Mouse (Mus musculus): Measurements from ENCODE around the gene Ppfia1. TPM values are rescaled to one million over a fixed set of nuclear protein-coding genes. Genes with fewer than 3 reads are reported as not detected.

Gene Ppfia1
- 34.0 and 37.7 TPM in 2 replicates for polyA plus RNA-seq (2012; rRNA removed)

- DNase-seq (ENCODE audit: low read depth), result no peak
These were observed at the start of gene Ppfia1 for GRCm38 (mm10) chr7:144553237-144554122. Ppfia1 (minus strand) TSS chr7:144553729.

DNA sequence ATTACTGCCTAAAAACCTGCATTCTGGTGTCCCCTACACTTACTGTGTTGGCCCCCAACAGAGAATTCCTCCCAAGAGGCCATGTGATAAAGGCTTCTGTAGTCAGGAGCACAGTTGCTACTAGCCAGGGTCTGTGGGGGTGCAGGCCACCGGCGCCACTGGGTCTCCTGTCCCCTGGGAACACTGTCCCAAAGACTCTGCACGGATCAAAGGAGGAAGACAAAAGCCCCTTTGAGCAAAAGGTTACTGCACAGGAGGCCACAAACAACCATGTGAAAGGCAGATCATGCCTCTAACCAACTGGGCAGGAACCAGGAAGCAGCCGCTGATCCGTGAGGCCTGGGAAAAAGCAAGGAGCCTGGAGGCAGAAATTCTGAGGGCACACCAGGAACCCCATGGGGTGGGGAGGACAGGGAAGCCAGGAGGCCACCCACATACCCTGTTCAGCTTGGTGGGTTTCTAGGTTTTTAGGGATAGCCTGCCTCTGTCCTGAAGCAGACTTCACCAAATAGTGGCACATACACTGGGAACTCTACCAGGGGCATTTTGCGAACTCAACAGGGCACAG, 46.9 kb upstream of the Ppfia1 start:
- no peak for DNase-seq (ENCODE audit: low read depth)

GRCm38 (mm10) chr7:144589508-144589907, 36.0 kb upstream of the Ppfia1 start:
- DNase-seq (ENCODE audit: low read depth), result no peak

DNA sequence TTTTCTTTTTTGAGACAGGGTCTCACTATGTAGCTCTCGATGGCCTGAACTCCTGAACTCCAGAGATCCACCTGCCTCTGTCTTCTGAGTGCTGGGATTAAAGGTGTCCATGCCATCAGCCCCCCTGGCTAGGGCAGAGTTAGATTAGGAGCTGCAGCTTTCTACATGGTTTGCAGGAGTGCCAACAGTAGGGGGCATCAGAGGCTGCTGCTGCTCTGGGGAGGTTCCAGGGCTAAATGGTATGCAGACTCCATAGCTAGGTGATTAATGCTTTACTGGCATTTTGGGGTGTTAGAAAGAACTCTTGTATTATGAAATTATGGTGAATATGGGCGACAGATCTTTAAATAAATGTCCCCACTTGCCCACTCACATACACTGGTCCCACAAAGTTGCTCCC, 33.8 kb upstream of the Ppfia1 start:
- DNase-seq (ENCODE audit: low read depth), result no peak

DNA sequence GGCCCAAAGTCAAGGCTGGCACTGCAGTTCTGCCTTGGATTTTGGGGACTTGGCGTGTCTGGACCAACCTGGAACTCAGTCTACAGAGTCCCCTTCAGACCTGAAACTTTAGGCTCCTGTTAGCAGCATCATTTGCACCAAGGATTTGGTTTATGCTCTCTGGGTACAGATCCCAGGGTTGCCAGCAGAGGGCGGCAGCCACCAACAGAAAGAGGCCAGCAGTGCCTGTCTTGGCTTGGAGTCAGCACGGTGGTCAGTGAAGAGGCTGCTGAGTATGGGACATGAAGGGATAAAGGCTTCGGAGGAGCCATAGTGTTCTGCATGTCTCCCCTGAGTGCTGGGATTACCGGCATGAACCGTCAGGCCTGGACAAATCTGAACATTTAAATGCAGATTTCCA, 32.1 kb upstream of the Ppfia1 start:
- DNase-seq (ENCODE audit: low read depth), result no peak

DNA sequence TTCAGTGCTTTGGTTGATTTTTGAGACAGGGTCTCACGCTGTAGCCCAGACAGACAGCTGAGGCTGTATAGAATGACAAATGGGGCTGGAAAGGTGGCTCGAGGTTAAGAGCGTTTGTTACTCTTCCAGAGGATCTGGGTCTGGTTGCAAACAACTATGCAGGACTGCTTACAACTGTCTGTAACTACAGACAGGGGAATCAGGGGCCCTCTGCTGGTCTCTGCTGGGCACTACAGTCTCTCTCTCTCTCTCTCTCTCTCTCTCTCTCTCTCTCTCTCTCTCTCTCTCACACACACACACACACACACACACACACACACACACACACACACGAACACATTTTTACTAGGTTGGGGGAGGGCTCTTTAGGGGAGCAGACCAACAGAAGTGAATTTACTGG, 30.1 kb upstream of the Ppfia1 start:
- no peak for DNase-seq (ENCODE audit: low read depth)

DNA sequence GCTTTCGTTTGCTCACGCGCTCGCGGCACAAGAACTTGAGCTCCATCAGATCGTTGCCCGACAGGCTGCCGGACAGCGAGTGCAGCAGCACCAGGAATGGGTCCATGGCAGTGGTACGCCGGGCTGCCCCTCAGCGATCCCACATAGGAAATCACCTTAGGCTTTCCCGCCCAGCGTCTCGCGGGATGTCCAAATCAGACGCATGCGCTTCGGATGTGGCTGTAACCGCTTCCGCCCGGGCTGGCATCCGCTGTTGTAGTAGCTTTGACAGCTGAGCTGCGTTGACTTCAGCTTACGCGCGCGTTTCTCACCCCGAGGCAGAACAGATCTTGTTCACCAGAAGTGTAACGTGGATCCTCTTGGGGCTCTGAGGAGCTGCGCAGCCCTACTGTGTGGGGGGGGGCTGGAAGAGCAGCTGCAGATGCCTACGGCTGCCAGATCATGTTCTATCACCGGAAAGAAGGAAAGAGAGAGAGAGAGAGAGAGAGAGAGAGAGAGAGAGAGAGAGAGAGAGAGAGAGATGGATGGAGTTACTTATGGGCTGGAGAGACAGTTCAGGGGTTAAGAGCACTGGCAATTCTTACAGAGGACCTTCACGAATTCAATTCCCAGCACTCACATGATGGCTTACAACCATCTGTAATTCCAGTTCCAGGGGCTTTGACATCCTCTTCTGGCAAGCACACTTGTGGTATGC, 28.9 kb upstream of the Ppfia1 start, which contains the start of gene Fadd:
Gene Fadd, minus strand, starts transcription at position 180 of the 697 bp plus-strand sequence.
- DNase-seq (ENCODE audit: low read depth), result no peak

- no peak for DNase-seq (ENCODE audit: low read depth)
These were observed 28.2 kb upstream of the Ppfia1 start for GRCm38 (mm10) chr7:144581559-144582283.

DNA sequence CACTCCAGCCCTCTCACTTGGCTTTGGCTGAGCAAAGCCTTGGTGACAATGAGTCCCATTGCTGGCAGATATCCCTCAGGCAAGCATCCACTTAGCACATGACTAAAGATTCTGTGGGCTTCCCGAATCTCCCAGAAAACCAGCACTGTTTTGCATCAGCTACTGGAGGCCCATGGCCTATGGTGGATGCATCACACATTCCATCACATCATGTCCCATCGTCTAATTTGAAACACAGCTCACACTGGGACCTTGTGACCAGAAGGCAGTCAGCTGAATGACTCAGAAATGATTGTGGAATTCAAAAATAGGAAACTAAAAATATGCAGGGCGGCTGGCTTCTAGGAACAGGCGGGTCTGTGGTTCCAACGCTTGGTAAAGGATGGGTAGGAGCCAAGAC, 24.3 kb upstream of the Ppfia1 start:
- no peak for DNase-seq (ENCODE audit: low read depth)

- no peak for DNase-seq (ENCODE audit: low read depth)
These were observed 18.7 kb upstream of the Ppfia1 start for GRCm38 (mm10) chr7:144572234-144572633.

DNA sequence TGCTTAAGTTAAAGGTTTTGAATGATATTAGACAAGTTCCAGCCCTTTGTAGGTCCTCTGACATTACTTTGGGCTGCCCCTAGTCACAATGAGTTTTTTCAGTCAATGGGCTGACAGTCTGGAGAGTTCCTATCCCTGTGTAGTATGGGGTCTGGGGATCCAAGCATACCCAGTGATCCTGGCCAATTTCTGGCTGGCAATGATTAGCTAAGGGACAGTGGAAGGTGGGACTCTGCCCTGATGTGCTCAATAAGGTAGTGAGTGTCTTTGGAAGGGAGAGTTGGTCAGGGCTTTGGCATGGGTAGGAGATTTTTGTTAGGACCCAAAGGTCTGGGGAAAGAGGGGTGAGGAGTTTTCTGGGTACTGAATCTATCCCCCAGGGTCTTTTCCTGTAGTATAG, 18.1 kb upstream of the Ppfia1 start:
- DNase-seq (ENCODE audit: low read depth), result no peak

GRCm38 (mm10) chr7:144569428-144569827, 15.9 kb upstream of the Ppfia1 start:
- DNase-seq (ENCODE audit: low read depth), result no peak

- DNase-seq (ENCODE audit: low read depth), result no peak
These were observed 14.6 kb upstream of the Ppfia1 start for GRCm38 (mm10) chr7:144568091-144568490.

- DNase-seq (ENCODE audit: low read depth), result no peak
These were observed 13.6 kb upstream of the Ppfia1 start for GRCm38 (mm10) chr7:144566921-144567682.

- DNase-seq (ENCODE audit: low read depth), result peak; percentile 92
These were observed 10.1 kb upstream of the Ppfia1 start for GRCm38 (mm10) chr7:144563456-144564155.

DNA sequence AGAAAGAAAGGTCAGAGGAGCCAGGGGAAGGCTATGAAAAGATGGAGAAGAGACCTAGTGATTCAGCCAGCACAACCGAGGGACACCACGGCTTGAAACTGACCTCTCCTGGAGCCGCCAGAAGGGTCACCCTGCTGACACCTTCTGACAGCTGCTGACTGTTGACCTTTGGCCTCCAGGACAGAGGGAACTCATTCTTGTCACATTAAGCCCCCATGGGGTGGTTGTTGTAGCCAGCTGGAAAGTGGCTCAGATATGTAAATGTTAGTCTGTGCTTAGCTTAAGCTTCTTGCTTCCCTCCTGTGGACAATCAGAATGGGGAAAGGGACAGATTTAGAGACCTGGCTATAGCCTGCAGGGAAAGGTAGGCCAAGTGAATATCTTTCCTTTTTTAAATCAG, 8.5 kb upstream of the Ppfia1 start:
- DNase-seq (ENCODE audit: low read depth), result no peak

GRCm38 (mm10) chr7:144560594-144560993, 7.1 kb upstream of the Ppfia1 start:
- no peak for DNase-seq (ENCODE audit: low read depth)

DNA sequence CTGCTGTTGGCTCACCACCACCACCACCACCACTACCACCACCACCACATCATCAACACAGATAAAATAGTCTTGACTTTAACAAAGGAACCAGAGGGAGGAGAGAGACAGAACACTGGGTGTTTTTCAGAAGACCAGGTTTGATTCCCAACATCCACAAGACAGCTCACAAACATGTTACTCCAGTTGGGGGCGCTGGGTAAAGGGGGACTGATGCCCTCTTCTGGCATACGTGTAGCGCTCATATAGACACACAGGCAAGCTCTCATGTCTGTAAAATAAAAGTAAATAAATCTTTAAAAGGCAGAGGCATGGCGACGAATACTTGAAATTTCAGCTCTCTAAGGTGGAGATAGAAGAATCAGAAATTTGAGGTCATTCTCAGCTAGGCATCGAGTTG, 5.0 kb upstream of the Ppfia1 start:
- DNase-seq (ENCODE audit: low read depth), result no peak

GRCm38 (mm10) chr7:144554123-144554472, 569 bp upstream of the Ppfia1 start:
- DNase-seq (ENCODE audit: low read depth), result no peak

DNA sequence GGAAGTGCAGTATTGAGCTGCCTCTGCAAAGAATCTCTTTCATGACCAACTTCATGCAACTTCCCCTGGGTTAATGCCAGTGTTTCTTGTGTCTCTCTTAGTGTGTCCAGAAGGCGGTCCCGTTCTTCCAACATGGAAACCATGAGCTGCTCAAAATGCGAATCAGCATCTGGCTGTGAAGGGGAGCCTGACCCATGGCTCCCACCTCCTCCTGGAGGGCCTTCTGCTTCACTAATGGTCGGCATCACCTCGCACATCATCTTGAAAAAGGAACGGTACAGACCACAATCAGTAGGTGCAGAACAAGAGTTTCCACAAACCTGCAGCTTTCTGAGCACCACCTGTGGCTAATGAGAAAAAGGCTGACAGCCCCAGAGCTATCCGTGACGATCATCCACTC, 1.3 kb downstream of the Ppfia1 start:
- DNase-seq (ENCODE audit: low read depth), result no peak

- DNase-seq (ENCODE audit: low read depth), result no peak
These were observed 2.7 kb downstream of the Ppfia1 start for GRCm38 (mm10) chr7:144550811-144551210.
